Mouse (Mus musculus) limb, embryonic 11.5 days (tissue): Measurements from ENCODE around the gene Grip1. TPM values are rescaled to one million over a fixed set of nuclear protein-coding genes. Genes with fewer than 3 reads are reported as not detected.

ENCODE experiments used
- ATAC-seq: fragments of 200-750 bp; cut with Nextera tagmentation; 2 replicates; pipeline ENCODE4 v1.8.0; 2017; ENCODE audit warnings: low read depth; ENCODE audit not compliant: insufficient number of reproducible peaks, low FRiP score, low TSS enrichment
- DNase-seq: peaks from one replicate; pipeline ENCODE4 v3.0.0-alpha.2; 2015; ENCODE audit warnings: low spot score
- H3K27ac ChIP-seq: fragments of 300-500 bp; sonication (generic); replicated peaks from 2 replicates; pipeline ENCODE4 v1.5.1; 2014; ENCODE audit warnings: low read depth, mild to moderate bottlenecking, low read length
- H3K27me3 ChIP-seq: fragments of 300-500 bp; sonication (generic); 2 replicates; pipeline ENCODE4 v1.6.1; 2014; ENCODE audit warnings: mild to moderate bottlenecking, low read length, mixed read lengths; ENCODE audit not compliant: control insufficient read depth, insufficient read depth
- H3K36me3 ChIP-seq: fragments of 300-500 bp; sonication (generic); 2 replicates; pipeline ENCODE4 v1.6.1; 2014; ENCODE audit warnings: mild to moderate bottlenecking, low read length, moderate library complexity, mixed read lengths; ENCODE audit not compliant: control insufficient read depth, insufficient read depth
- H3K4me1 ChIP-seq: fragments of 300-500 bp; sonication (generic); 2 replicates; pipeline ENCODE4 v1.6.1; 2014; ENCODE audit warnings: low read length, mixed read lengths; ENCODE audit not compliant: control insufficient read depth, insufficient read depth
- H3K4me2 ChIP-seq: fragments of 300-500 bp; sonication (generic); 2 replicates; pipeline ENCODE4 v1.6.1; 2014; ENCODE audit warnings: low read depth, mild to moderate bottlenecking, moderate library complexity; ENCODE audit not compliant: severe bottlenecking
- H3K4me3 ChIP-seq: fragments of 300-500 bp; sonication (generic); 2 replicates; pipeline ENCODE4 v1.5.1; 2014; ENCODE audit warnings: low read depth, low read length
- H3K9ac ChIP-seq: fragments of 300-500 bp; sonication (generic); 2 replicates; pipeline ENCODE4 v1.6.1; 2014; ENCODE audit warnings: mild to moderate bottlenecking, low read length
- H3K9me3 ChIP-seq: fragments of 300-500 bp; sonication (generic); 2 replicates; pipeline ENCODE4 v1.6.1; 2016; ENCODE audit warnings: low read length; ENCODE audit not compliant: control insufficient read depth
- WGBS: fragments of 180-500 bp; shearing (Covaris S2); extraction: QIAGEN DNeasy Blood & Tissue Kit; methylation state at CpG from one replicate; pipeline ENCODE4 v1.1.7; 2014; 5-methylcytosine and 5-hydroxymethylcytosine counted together
- polyA plus RNA-seq: library from polyadenylated mRNA; unstranded; fragments of >200 nt; fragmentation: Nextera tagmentation; extraction: Ambion mirVana; gene quantifications from 2 replicates; pipeline ENCODE4 v1.2.1, GENCODE M21; 2014

Grip1 gene
- polyA plus RNA-seq: 3.7 TPM in 2 replicates

DNA sequence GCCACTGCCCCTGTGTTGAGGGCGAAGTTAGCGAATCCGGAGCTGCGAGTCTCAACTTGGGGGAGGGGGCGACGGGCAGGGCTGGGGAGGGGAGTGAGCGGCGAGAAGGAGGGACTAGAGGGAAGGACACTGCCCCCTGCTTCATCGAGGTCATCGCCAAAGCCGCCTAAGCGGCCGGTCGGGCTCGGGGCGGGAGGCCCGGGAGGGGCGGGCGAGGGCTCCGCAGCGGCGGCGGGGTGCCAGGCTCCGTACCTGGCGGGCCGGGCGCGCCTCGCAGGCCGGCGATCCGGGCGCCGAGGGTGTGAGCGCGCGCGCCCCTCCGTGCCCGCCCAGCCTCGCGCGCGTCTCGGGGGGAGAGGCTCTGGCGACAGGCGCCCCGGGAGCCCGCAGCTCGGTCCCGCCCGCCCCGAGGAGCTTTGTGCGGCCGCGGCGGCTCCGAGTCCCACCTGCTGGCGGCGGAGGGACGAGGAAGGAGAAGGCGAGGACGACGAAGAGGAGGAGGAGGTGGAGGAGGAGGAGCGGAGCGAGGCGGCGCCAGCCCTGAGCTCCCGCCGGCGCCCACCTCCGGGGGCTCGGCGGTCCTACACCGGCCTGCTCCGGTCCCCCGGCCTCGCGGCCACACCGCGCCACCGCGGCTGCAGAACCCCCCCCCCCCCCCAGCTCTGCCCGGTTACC is at the start of gene Grip1:
Gene Grip1 (plus strand): TSS at position 400 of the 675 bp plus-strand sequence.
- Histone ChIP-seq H3K4me2 (peak within 1 kb of the TSS; percentile 95), H3K27ac (peak within 1 kb of the TSS; percentile 64), H3K9me3 (no peaks in the 10 kb centered on the region), H3K27me3 (no peaks in the 10 kb centered on the region), H3K9ac (peak within 1 kb of the TSS; percentile 63), H3K4me1 (peaks cover 8% of the 10 kb centered on the region), H3K4me3 (peak within 1 kb of the TSS; percentile 71), H3K36me3 (no peaks in the 10 kb centered on the region)
- under 1% methylated on average over 38 of the region's 84 CpGs for WGBS
- ATAC-seq: peak; percentile 82
- peak; percentile 75 for DNase-seq

DNA sequence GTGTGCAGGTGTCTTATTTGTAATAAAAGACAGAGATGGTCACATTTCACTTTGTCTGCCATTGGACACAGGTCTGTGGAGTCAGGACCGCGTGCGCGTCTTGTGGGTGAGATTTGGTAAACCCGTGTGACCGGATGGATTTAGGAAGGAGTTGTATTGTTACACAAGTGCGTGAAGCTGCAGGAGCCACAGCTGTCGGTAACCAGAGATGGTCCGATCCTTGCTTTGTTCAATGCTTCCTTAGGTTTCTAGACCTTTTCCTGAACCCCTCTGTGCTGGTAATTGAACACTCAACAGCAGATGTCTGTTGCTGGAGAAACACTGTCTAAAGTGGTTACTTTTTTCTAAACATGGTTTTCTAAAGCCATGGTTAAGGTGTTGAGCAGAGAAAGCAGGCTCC is 48.5 kb upstream of the Grip1 start:
- H3K36me3 ChIP-seq: no peaks in the 10 kb centered on the region
- no peak overlapping the region for H3K4me3 ChIP-seq
- no peak for DNase-seq
- H3K9me3 ChIP-seq: no peaks in the 10 kb centered on the region
- H3K4me2 ChIP-seq: no peak overlapping the region
- H3K27ac ChIP-seq: no peak overlapping the region
- no peaks in the 10 kb centered on the region for H3K27me3 ChIP-seq
- 94% methylated on average over 9 of the region's 9 CpGs for WGBS
- no peak for ATAC-seq
- no peaks in the 10 kb centered on the region for H3K4me1 ChIP-seq
- H3K9ac ChIP-seq: no peak overlapping the region

- H3K9me3 ChIP-seq: no peaks in the 10 kb centered on the region
- H3K4me1 ChIP-seq: no peaks in the 10 kb centered on the region
- H3K27ac ChIP-seq: no peak overlapping the region
- no peaks in the 10 kb centered on the region for H3K27me3 ChIP-seq
- no peaks in the 10 kb centered on the region for H3K36me3 ChIP-seq
- no peak overlapping the region for H3K4me2 ChIP-seq
- DNase-seq: no peak
- no peak for ATAC-seq
- no peak overlapping the region for H3K9ac ChIP-seq
- 90% methylated on average over 1 of the region's 1 CpGs for WGBS
- H3K4me3 ChIP-seq: no peak overlapping the region
Observed at GRCm38 (mm10) chr10:119405612-119406011, 48.0 kb upstream of the Grip1 start.

- no peak for ATAC-seq
Observed at GRCm38 (mm10) chr10:119408327-119408726, 45.3 kb upstream of the Grip1 start.

GRCm38 (mm10) chr10:119413238-119413637 is 40.4 kb upstream of the Grip1 start:
- H3K4me1 ChIP-seq: no peaks in the 10 kb centered on the region
- no peak overlapping the region for H3K4me3 ChIP-seq
- DNase-seq (no peak), ATAC-seq (no peak)
- H3K36me3 ChIP-seq: no peaks in the 10 kb centered on the region
- H3K27me3 ChIP-seq: no peaks in the 10 kb centered on the region
- no peak overlapping the region for H3K27ac ChIP-seq
- H3K9ac ChIP-seq: no peak overlapping the region
- 93% methylated on average over 11 of the region's 11 CpGs for WGBS
- H3K9me3 ChIP-seq: no peaks in the 10 kb centered on the region
- H3K4me2 ChIP-seq: no peak overlapping the region

More at GRCm38 (mm10) chr10:119408327-119408726, 45.3 kb upstream of the Grip1 start:
- 35% methylated on average over 6 of the region's 6 CpGs for WGBS
- no peaks in the 10 kb centered on the region for H3K4me1 ChIP-seq
- no peaks in the 10 kb centered on the region for H3K27me3 ChIP-seq
- H3K27ac ChIP-seq: no peak overlapping the region
- H3K36me3 ChIP-seq: no peaks in the 10 kb centered on the region
- no peak overlapping the region for H3K4me3 ChIP-seq
- DNase-seq: no peak
- H3K4me2 ChIP-seq: no peak overlapping the region
- no peak overlapping the region for H3K9ac ChIP-seq
- no peaks in the 10 kb centered on the region for H3K9me3 ChIP-seq

DNA sequence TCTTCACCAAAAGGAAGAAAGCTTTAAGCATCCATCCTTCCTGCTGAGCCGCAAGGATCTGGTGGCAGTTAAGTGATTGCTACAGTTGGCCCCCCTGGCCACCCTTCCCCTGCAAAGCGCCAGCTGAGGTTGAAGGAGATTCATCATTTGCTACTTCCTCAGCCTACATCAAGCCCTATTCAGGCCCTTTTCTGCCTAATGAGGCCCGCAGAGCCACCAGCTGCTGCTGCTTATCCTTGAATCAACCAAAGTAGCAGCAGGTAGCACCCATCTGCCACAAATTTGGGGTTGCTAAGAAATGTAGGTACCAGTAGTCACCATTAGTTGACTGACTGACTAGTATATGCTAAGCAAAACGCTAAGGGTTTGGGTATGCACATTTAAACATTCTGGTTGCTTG is 38.5 kb upstream of the Grip1 start:
- Histone ChIP-seq H3K27me3 (no peaks in the 10 kb centered on the region), H3K36me3 (no peaks in the 10 kb centered on the region), H3K27ac (no peak overlapping the region), H3K9me3 (no peaks in the 10 kb centered on the region), H3K4me2 (no peak overlapping the region), H3K9ac (no peak overlapping the region), H3K4me3 (no peak overlapping the region), H3K4me1 (no peaks in the 10 kb centered on the region)
- ATAC-seq (no peak), DNase-seq (no peak)
- 71% methylated on average over 4 of the region's 4 CpGs for WGBS

DNA sequence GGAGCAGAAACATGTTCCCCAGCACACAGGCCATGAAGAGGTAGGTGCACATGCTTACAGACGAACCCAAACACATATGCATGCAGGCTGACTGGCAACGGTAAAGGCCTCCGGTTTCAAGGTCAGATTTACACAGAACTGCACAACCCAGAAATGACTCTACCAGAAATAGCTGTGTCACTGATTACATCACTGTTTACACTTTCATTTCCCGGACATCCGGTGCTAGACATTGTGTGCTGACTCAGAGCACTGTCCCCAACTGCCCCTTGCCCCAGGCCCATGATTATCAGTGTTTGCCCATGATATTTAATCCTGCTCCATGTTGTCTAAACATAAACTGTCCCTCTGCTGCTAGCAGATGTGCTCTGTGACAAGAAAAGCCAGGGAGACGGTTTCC is 32.2 kb upstream of the Grip1 start:
- Histone ChIP-seq H3K27me3 (no peaks in the 10 kb centered on the region), H3K9me3 (no peaks in the 10 kb centered on the region), H3K27ac (no peak overlapping the region), H3K4me3 (no peak overlapping the region), H3K9ac (no peak overlapping the region), H3K36me3 (no peaks in the 10 kb centered on the region), H3K4me2 (no peak overlapping the region), H3K4me1 (no peaks in the 10 kb centered on the region)
- DNase-seq (no peak), ATAC-seq (no peak)
- 84% methylated on average over 6 of the region's 6 CpGs for WGBS

- Histone ChIP-seq H3K9me3 (no peaks in the 10 kb centered on the region), H3K4me3 (no peak overlapping the region), H3K27me3 (no peaks in the 10 kb centered on the region), H3K4me1 (no peaks in the 10 kb centered on the region), H3K36me3 (no peaks in the 10 kb centered on the region), H3K9ac (no peak overlapping the region), H3K27ac (no peak overlapping the region), H3K4me2 (no peak overlapping the region)
- DNase-seq (no peak), ATAC-seq (no peak)
- WGBS: 91% methylated on average over 11 of the region's 11 CpGs
Observed at GRCm38 (mm10) chr10:119423821-119424534, 29.7 kb upstream of the Grip1 start.
